Mouse (Mus musculus) layer of hippocampus, postnatal 14 days (tissue): Measurements from ENCODE around the gene Rpn1. TPM values are rescaled to one million over a fixed set of nuclear protein-coding genes. Genes with fewer than 3 reads are reported as not detected.
"Not testable (repeated sequence)": the region's sequence is repeated elsewhere in the genome, so short reads cannot be mapped to it uniquely, and the experiment has no call there.

Experiments used
- DNase-seq, 2 experiments: peaks; one replicate each; pipeline ENCODE4 v3.0.0; 2021 to 2022; ENCODE audit warnings: low spot score in 2 of 2, mixed read lengths in 1 of 2
- total RNA-seq, 2 experiments: library from RNA; stranded (reverse); gene quantifications; 2 replicates each; pipeline ENCODE4 v1.2.3; 2021

Rpn1 gene
- total RNA-seq, 2 experiments from 2014 or later: 143 to 166 TPM

- DNase-seq: no peak
Observed at GRCm38 (mm10) chr6:88117184-88117575, 32.9 kb downstream of the Rpn1 start.

- DNase-seq: no peak
Observed at GRCm38 (mm10) chr6:88119309-88119708, 35.0 kb downstream of the Rpn1 start.

- DNase-seq: no peak
Observed at GRCm38 (mm10) chr6:88120813-88121212, 36.5 kb downstream of the Rpn1 start.

DNA sequence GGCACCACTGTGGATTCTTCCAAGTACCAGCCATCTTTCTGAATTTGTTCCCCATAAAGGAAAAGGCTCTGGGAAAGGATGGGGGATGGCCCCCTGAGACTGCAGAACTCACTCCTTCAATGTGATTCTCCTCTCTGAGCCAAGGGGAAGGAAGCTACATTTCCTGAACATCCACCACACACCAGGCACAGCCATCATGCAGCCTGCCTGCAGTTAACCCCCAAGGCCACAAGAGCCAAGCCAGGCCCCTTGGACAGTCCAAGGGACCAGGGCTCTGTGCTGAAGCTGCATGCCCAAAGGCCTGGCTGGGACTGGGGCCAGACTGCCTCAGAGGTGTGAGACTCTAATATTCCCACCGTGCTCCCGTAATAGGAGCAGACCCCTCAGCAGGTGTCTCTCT is 37.5 kb downstream of the Rpn1 start:
- no peak for DNase-seq

GRCm38 (mm10) chr6:88123150-88123857 is 39.0 kb downstream of the Rpn1 start:
- DNase-seq: no peak

- peak in 1 of 2 experiments; percentile 54 for DNase-seq
Observed at GRCm38 (mm10) chr6:88123858-88124261, 39.6 kb downstream of the Rpn1 start.

DNA sequence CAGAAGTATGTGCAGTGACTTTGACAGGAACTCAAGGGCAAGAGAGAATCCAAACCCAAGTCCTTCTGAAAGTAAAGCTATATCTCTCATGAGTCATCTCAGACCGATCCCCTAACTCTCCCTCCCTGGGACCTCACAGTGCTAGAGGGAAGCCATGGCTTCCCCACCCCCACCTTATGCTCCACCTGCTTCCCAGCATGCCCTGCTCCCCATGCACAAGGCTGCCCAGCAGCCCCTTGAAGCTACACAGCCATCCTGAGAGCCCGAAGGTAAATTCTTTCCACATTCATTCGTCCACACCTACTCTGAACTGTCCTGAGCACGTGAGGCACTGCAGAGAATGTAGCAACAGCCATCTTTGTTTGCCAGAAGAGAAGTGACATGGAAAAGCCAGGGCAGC is 40.3 kb downstream of the Rpn1 start:
- DNase-seq: no peak

- DNase-seq: not testable (repeated sequence)
Observed at GRCm38 (mm10) chr6:88125815-88126214, 41.5 kb downstream of the Rpn1 start.

DNA sequence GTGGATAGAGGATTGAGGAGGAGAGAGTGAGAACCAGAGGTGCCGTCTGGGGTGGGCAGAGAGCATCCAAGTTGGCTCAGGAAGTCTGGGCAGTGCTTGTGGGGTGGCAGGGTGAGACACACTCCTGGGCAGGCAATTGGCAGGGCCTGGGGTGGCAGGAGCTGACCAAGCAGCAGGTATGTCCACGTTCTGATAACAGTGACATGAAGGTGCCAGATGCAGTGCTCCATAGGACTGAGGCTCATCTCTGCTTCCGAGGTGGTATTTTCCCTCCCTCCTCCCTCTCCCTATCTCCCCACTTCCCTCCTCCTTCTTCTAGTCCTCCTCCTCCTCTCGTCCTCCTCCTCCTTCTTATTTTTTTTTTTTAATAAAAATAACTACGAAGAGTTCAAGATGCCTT is 47.2 kb downstream of the Rpn1 start:
- no peak for DNase-seq

DNA sequence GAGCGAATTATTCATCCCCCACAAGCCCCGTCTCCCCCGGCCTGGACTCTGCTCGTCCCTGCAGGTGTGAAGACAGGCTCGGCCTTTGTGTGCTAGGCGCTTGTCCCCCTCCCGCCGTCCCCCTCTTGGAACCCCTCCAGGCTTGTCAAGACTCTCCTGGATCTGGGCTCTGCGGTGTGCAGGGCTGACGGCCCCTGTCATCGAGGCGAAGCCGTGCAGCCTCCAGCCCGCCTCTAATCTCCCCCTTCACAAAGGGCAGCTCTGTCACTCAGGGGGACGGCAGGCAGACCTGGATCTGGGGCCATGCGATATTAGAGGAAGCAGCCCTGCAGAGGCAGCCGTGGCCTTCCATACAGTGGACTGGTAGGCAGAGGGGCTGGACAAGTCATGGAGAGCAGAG is 47.8 kb downstream of the Rpn1 start:
- DNase-seq: no peak

- DNase-seq: no peak
Observed at GRCm38 (mm10) chr6:88133061-88133460, 48.8 kb downstream of the Rpn1 start.

- no peak for DNase-seq
Observed at GRCm38 (mm10) chr6:88133878-88134277, 49.6 kb downstream of the Rpn1 start.

- no peak for DNase-seq
Observed at GRCm38 (mm10) chr6:88136201-88136631, 51.9 kb downstream of the Rpn1 start.

DNA sequence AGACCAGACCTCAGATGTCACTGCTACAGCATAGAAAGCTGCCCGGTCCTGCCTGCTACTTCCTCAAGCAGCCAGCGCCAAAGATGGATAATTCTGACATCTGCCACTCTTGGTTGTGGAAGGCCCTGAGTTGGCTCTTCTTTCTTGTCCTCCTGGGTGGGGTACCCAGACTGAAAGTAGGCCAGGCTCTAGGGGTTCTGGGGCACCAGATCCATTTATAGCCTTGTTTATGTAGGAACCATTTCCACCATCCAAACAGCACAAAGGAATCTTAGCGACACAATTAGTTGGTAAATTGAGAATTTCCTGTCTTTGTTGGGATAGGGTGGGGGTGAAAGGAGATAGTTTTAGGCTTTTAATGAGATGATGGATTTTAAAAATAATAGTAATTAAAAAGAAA is 54.2 kb downstream of the Rpn1 start:
- no peak for DNase-seq

GRCm38 (mm10) chr6:88140264-88140663 is 56.0 kb downstream of the Rpn1 start:
- DNase-seq: peak; percentile 82 to 94

- no peak for DNase-seq
Observed at GRCm38 (mm10) chr6:88145793-88146192, 61.5 kb downstream of the Rpn1 start.

DNA sequence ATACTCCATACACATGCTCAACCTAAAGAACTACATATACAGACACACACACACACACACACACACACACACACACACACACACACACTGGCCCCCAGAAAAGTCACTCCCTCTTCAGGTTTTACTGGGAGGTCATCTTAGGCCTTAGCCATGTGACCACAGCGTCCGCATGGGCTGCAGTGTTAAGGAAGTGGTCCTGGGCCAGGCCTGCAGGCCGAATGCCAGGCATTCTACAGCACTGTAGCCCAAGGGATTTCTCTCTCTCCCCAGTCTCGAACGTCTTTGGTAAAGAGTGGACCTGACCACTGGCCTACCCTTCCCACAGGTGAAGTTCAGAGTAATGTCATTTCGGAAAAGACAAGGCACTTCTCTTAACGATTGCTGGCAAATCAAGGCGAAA is 62.3 kb downstream of the Rpn1 start:
- DNase-seq: no peak

- no peak for DNase-seq
Observed at GRCm38 (mm10) chr6:88147411-88148003, 63.2 kb downstream of the Rpn1 start.

- no peak for DNase-seq
Observed at GRCm38 (mm10) chr6:88151335-88151734, 67.1 kb downstream of the Rpn1 start.

DNA sequence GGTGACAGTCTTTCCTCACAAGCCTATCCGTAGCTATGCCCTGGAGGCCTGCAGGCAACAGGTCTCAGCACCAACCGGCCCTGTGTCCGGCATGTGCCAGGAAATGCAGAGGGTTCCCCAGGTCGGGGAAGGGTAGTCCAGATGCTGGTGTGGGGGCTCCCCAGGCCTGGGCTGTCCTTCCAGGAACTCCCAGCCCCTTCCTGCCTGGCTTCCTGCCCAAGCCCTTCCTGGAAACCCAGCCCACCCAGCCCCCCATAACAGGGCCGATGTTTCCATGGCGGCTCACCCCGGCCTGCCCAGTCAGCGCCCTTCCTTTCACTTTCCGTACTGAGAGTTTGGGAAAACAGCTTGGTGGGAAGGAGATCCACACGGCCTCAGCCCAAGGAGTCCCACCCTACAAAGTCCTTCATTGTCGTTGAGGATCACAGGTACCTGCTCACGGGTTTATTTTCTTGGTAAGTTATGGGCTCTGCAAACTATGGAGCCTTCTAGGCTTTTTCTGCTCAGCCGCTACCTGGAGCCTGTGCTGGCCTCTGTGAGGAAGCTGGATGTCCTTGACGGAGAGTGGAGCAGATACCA is 67.9 kb downstream of the Rpn1 start:
- DNase-seq: no peak

GRCm38 (mm10) chr6:88152979-88153378 is 68.7 kb downstream of the Rpn1 start:
- DNase-seq: no peak
